Mouse (Mus musculus) bone marrow macrophage, adult 2 months (primary cell): ENCODE data around the gene Slc2a10.

Experiments
- CTCF ChIP-seq: IDR thresholded peaks from 2 replicates; pipeline ENCODE4 v1.5.1; 2012; ENCODE audit warnings: low read depth, mild to moderate bottlenecking, low read length, moderate library complexity
- POLR2A ChIP-seq: IDR thresholded peaks from 2 replicates; pipeline ENCODE4 v1.6.1; 2012; ENCODE audit warnings: mild to moderate bottlenecking, low read depth, low read length, borderline replicate concordance

DNA sequence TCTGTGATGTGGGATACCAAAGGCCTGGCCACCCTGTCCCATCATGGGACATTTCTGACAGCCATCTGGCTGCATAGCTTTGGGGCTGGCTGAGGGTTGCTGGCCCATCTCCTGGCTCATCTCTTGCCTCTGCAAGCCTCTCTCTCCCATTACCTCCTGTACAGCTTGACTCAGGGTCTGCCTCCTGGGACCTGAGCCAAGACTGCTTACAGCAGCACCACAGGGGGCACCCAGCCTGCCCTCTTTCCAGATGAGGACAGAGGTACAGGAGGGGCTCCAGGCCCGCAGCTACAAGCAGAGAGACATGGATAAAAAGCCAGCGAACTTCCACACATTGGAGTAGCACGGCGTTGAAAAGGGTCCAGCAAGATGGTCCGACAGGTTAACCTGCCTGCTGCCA lies 17.2 kb upstream of the Slc2a10 start:
- TF ChIP-seq CTCF (no peak), POLR2A (no peak)
